Mouse (Mus musculus) inflammation-experienced regulatory T-cells, adult 6 months (primary cell): ENCODE measurements around the gene Gpc1. TPM values are rescaled to one million over a fixed set of nuclear protein-coding genes. Genes with fewer than 3 reads are reported as not detected.
A peak's percentile ranks its signal among the peaks of the same experiment; 100 is the strongest.

Experiments used
- ATAC-seq: one replicate; pipeline ENCODE4 v1.8.0; 2017
- polyA plus RNA-seq, 3 experiments: library from polyadenylated mRNA; unstranded; fragments of 100-300 nt; shearing (Covaris generic); gene quantifications; one replicate each; pipeline ENCODE4 v1.2.1; 2017

Gpc1 gene
- 1 to 10 TPM in 2 of 3 experiments, under 1 TPM in 1; 0.87 to 3.0 (median 2.8) TPM for polyA plus RNA-seq

DNA sequence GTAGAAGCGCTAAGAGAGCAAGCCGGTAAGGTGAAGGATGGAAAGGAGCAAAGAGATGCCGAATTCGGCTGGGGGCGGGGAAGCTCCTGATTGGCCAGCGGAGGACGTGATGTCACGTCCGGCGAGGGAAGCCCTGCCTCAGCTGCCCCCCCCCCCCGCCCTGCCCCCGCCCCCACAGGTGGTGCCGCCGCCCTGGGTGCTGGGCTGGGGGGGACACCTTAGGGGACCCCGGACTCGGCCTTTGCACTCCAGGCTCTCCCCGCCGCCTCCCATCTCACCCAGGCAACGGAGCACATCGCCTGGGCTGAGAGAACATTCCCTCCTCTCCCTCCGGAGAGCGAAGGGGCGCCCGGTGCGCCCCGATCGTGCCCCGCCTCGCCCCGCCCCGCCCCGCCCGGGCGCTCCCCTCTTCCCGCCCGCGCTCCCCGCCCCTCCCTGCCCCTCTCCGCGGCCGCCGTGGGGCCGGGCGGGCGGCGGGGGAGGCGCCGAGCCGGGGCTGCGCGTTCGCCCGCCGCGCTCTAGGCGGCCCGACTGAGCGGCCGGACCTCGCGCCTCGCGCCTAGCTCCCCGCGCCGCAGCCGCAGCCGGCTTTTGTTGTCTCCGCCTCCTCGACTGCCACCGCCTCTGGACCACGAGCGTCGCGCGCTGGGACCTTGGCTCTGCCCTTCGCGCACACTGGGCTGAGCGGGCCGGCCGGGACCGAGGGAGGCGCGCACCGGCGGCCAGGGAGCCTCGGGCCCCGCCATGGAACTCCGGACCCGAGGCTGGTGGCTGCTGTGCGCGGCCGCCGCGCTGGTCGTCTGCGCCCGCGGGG, at the start of gene Gpc1:
Gene Gpc1 (plus strand): TSS at position 458 of the 814 bp plus-strand sequence.
- peak; percentile 74 for ATAC-seq

DNA sequence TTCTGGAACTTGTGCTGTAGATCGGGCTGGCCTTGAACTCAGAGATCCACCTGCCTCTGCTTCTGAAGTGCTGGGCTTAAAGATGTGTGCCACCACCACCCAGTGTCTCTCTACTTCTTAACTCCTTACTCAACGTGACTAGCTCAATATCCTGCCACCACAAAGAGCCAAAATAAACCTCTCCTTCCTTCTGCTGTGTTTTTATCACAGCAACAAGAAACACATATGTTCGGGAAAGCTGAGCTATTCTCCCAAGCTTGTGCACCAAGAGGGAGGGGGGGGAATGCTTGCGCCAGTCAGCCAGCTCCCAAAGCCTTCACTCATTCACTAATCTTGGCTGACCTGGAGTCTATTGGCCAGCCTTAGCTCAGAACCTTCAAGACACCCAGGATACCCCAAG, 49.6 kb upstream of the Gpc1 start:
- ATAC-seq, result no peak

DNA sequence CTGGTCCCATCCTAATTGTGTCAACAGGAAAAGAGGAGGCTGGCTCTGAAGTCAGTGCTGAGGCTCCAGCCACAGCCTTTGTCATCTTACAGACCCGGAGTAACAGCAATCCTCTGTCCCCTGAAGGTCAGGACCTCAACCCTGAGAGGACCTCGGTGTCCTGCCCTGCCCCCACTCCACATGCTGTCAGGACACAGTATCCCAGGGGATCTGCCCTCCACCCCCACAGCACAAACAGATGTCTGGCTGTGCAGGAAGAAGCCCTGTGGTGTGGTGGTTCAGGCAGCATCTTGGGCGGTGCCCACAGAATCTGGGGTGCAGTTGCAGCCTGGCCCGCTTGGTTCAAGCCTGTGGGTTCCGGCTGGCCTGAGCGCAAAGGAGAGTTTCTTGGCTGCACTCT, 48.9 kb upstream of the Gpc1 start:
- no peak for ATAC-seq

DNA sequence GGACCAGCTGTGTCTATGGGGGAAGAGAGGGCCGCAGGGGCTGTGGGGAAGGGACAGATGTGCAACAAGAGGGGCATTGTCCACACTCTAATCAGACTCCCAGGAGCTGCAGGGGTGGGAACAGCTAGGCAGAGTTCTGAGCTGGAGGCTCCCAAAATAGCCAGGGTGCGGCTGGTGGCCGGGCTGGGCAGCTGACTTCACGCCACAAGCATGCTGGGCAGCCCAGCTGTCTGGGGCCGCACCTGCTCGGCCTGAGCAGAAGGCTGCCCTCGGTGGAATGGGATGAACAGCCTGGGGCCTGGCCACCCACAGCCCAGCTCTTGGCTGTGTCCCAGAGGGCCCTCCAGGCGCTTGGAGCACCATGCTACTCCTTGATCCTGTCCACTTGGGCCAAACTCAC, 44.2 kb upstream of the Gpc1 start:
- ATAC-seq, result no peak

- no peak for ATAC-seq
Measured at GRCm38 (mm10) chr1:92788049-92788448, 43.4 kb upstream of the Gpc1 start.

DNA sequence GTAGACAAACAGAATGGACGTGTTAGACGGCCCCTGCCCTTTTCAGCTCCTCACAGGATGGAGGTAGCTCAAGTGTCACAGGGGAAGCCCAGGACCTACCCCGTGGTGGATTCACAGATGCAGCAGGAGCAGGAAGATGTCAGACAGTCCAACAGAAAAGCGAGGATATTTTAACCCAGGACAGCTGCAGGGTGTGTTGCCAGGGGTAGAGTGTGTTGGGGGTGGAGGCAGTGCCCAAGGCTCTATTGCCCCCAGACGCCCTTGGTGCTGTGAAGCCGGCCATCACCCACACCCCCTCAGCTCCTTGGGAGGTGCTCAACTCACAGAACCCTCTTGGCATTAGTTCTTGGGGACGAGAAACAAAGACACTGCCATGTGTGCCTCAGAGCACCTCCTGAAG, 40.8 kb upstream of the Gpc1 start:
- no peak for ATAC-seq

DNA sequence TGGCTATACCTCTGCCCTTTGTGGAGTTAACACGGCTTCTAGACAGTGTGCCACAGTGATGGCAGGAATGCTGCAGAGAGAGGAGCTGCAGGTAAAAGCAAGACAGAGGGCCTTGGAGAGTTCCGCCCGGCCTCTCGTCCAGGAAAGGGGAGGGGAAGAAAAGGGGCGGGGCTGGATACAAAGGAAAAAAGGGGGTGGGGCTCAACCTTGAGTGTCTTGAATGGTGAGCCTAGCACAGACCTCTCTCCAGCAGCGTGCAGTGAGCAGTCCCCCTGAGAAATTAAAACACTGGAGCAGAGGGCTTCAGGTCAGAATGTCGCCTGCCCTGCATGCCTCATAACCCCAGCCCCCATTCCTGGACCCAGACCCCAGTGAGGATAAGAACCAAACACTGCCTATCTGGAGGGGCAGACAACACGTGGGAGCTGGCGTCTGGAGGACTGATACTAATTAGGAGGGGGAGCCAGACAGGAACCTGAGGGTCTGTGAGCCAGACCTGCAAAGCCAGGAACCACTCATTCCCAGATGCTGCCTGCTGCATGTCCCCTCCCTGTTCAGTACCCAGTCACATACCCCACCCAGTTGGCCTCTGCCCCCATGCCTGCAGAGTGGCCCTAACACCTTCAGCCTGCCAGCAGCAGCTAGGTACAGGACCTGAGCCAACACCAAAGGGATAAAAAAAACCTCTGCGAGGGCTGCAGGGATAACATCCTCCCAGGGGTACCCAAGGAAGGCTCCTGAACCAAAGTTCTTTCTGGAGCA, 40.2 kb upstream of the Gpc1 start:
- ATAC-seq, result no peak

- ATAC-seq, result no peak
Measured at GRCm38 (mm10) chr1:92793781-92794180, 37.7 kb upstream of the Gpc1 start.

DNA sequence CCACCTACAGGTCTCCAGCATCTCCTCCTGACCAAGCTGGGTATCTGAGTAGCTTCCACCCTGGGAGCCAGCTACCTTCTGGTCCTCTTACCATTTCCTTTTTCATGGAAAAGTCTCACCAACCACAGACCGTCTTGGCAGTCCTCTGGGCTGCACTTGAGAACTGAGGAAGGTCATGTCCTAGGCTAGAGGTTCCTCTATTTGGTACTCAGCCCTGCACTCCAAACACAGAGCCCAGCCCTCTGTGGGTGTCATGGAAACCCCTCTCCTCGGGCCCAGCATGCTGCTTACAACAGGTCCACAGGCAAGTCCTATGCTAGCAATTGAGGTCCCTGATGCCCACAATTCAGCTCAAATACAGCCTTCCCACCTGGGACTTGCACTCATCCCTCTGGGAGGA, 33.0 kb upstream of the Gpc1 start:
- ATAC-seq, result no peak

DNA sequence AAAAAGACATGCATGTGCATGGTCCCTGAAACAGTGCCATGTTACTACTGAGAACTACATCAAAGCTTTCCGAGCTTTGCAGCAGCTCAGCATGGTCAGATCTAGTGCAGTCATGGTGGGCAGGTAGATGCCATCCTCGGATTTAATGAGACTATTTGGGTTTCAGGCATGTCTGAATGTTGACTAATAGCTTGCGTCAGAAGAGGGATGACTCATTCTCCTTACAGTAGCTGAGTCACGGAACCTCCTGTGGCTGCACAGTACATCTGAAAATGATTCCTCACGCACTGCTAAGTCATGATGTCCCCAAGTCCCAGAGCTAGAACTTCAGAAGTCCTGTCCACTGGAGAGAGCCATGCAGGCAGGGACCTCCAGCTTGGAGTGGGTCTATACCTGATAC, 31.8 kb upstream of the Gpc1 start:
- ATAC-seq, result no peak

DNA sequence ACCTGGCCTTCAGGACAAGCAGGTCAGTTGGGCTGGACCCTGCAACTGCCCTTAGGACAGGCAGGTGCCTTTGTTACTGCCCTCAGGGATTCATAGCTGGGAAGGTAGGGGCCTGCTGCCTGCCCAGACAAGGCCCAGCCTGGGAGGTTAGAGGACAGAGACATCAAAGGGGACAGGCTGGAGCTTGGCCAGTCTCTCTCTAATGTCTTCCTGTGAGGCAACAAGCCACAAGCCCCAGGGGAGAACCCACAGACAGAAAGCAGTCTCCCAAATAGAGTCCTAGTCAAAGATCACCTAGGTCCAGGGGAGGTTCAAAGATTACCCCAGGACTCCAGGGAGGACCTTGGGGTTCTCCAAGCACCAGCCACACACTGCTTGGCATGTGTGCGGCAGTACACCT, 29.1 kb upstream of the Gpc1 start:
- no peak for ATAC-seq

- no peak for ATAC-seq
Measured at GRCm38 (mm10) chr1:92803376-92803775, 28.1 kb upstream of the Gpc1 start.

- no peak for ATAC-seq
Measured at GRCm38 (mm10) chr1:92805181-92805580, 26.3 kb upstream of the Gpc1 start.

DNA sequence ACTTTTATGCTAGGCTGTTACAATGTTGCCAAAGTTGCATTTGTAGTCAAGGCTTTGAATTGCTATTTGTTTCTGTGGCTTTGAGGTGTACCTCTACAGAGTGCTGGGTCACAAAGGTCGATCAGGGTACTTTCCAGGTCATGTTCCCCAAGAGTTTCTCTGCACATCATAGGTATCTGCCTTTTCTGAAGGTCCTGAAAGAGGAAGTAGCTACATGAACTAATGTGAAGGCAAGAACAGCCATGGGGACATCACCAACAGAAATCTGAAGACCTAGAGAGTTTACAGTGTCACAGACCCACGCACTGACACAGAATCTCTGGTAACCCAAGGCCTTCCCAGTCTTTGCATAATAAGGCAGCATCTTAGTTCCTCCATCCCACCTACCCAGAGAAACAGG, 25.6 kb upstream of the Gpc1 start:
- ATAC-seq, result no peak

- ATAC-seq, result peak; percentile 61
Measured at GRCm38 (mm10) chr1:92806720-92807119, 24.7 kb upstream of the Gpc1 start.

DNA sequence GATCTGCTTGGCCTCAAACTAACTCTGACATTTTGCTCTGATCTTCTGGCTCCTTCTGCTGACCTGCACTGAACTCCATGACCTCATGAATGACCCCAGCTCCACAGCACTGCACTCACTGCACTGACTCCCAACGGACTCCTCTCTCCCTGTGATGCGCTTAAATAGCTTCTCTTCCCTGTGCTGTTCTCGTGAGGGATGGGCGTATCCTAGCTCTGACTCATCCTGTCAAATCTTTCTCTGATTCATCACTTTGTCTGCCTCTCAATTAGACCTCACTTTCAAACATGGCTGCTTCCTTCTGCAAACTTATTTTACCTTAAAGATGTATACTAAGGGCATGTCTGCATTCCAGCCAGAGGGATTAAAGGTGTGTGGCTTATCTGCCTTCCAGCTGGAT, 21.8 kb upstream of the Gpc1 start:
- no peak for ATAC-seq

- ATAC-seq, result no peak
Measured at GRCm38 (mm10) chr1:92814319-92814718, 17.1 kb upstream of the Gpc1 start.

DNA sequence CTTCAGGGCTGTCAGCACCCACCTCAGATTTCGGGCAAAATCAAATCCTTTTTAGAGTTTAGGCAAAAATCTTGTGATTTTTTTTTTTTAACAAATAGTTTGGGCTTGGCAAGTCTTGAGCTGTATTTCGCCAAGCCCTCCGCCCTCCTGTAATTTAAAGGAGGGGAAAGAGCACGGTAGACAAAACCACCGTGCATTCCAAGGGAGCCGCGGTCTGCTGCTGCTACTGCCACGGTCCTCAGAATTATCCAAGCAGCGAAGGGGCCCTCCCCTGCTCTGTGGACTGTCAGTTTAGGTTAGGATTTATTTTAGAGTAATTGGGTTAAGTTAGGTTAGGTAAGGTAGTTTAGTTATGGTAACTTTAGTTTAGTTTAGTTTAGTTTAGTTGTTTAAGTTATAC, 16.3 kb upstream of the Gpc1 start:
- no peak for ATAC-seq

- ATAC-seq, result no peak
Measured at GRCm38 (mm10) chr1:92815756-92816294, 15.6 kb upstream of the Gpc1 start.

- no peak for ATAC-seq
Measured at GRCm38 (mm10) chr1:92830626-92831187, 738 bp upstream of the Gpc1 start.

- ATAC-seq, result no peak
Measured at GRCm38 (mm10) chr1:92832011-92833010, 866 bp downstream of the Gpc1 start.
